Mouse (Mus musculus): Measurements from ENCODE around the gene Rbfox2. TPM values are rescaled to one million over a fixed set of nuclear protein-coding genes. Genes with fewer than 3 reads are reported as not detected.

Gene Rbfox2
- polyA plus RNA-seq, 1 experiment from 2014 or later, result 0.27 TPM

GRCm38 (mm10) chr15:77216704-77217103 is 90.1 kb downstream of the Rbfox2 start:
- H3K27ac ChIP-seq, result no peak overlapping the region
- 92% methylated on average over 6 of the region's 6 CpGs for WGBS (ENCODE audit: missing documents)

GRCm38 (mm10) chr15:77215178-77215800 is 91.5 kb downstream of the Rbfox2 start:
- Histone ChIP-seq H3K79me2 (ENCODE audit: inconsistent target) (no peaks in the 10 kb centered on the region), H3K27ac (no peak overlapping the region), H3K36me3 (ENCODE audit: inconsistent target) (no peaks in the 10 kb centered on the region), H3K4me3 (ENCODE audit: inconsistent target) (no peak overlapping the region)
- WGBS (ENCODE audit: missing documents), result 66% methylated on average over 4 of the region's 5 CpGs

More at GRCm38 (mm10) chr15:77216704-77217103, 90.1 kb downstream of the Rbfox2 start:
- Histone ChIP-seq H3K4me3 (ENCODE audit: inconsistent target) (no peak overlapping the region), H3K79me2 (ENCODE audit: inconsistent target) (no peaks in the 10 kb centered on the region), H3K36me3 (ENCODE audit: inconsistent target) (no peaks in the 10 kb centered on the region)

GRCm38 (mm10) chr15:77214410-77215107 is 92.2 kb downstream of the Rbfox2 start:
- H3K4me3 ChIP-seq (ENCODE audit: inconsistent target), result no peak overlapping the region
- WGBS (ENCODE audit: missing documents), result 96% methylated on average over 8 of the region's 8 CpGs
- no peak overlapping the region for H3K27ac ChIP-seq
- H3K36me3 ChIP-seq (ENCODE audit: inconsistent target), result no peaks in the 10 kb centered on the region
- no peaks in the 10 kb centered on the region for H3K79me2 ChIP-seq (ENCODE audit: inconsistent target)

GRCm38 (mm10) chr15:77213829-77214228 is 93.0 kb downstream of the Rbfox2 start:
- 89% methylated on average over 5 of the region's 5 CpGs for WGBS (ENCODE audit: missing documents)
- Histone ChIP-seq H3K27ac (no peak overlapping the region), H3K79me2 (ENCODE audit: inconsistent target) (no peaks in the 10 kb centered on the region), H3K4me3 (ENCODE audit: inconsistent target) (no peak overlapping the region), H3K36me3 (ENCODE audit: inconsistent target) (no peaks in the 10 kb centered on the region)

- Histone ChIP-seq H3K4me3 (ENCODE audit: inconsistent target) (no peak overlapping the region), H3K27ac (no peak overlapping the region), H3K36me3 (ENCODE audit: inconsistent target) (no peaks in the 10 kb centered on the region), H3K79me2 (ENCODE audit: inconsistent target) (no peaks in the 10 kb centered on the region)
- WGBS (ENCODE audit: missing documents), result 94% methylated on average over 7 of the region's 7 CpGs
These were observed 94.0 kb downstream of the Rbfox2 start for GRCm38 (mm10) chr15:77212818-77213217.

- Histone ChIP-seq H3K79me2 (ENCODE audit: inconsistent target) (no peaks in the 10 kb centered on the region), H3K36me3 (ENCODE audit: inconsistent target) (no peaks in the 10 kb centered on the region)
These were observed 94.5 kb downstream of the Rbfox2 start for GRCm38 (mm10) chr15:77212217-77212757.

GRCm38 (mm10) chr15:77206996-77207395 is 99.8 kb downstream of the Rbfox2 start:
- Histone ChIP-seq H3K27ac (no peak overlapping the region), H3K4me3 (ENCODE audit: inconsistent target) (no peak overlapping the region), H3K36me3 (ENCODE audit: inconsistent target) (no peaks in the 10 kb centered on the region), H3K79me2 (ENCODE audit: inconsistent target) (no peaks in the 10 kb centered on the region)
- 74% methylated on average over 5 of the region's 5 CpGs for WGBS (ENCODE audit: missing documents)

More at GRCm38 (mm10) chr15:77212217-77212757, 94.5 kb downstream of the Rbfox2 start:
- 66% methylated on average over 4 of the region's 4 CpGs for WGBS (ENCODE audit: missing documents)
- no peak overlapping the region for H3K4me3 ChIP-seq (ENCODE audit: inconsistent target)
- no peak overlapping the region for H3K27ac ChIP-seq

GRCm38 (mm10) chr15:77204951-77205350 is 101.9 kb downstream of the Rbfox2 start:
- no peaks in the 10 kb centered on the region for H3K36me3 ChIP-seq (ENCODE audit: inconsistent target)
- H3K27ac ChIP-seq, result no peak overlapping the region
- WGBS (ENCODE audit: missing documents), result 93% methylated on average over 7 of the region's 7 CpGs
- no peaks in the 10 kb centered on the region for H3K79me2 ChIP-seq (ENCODE audit: inconsistent target)
- H3K4me3 ChIP-seq (ENCODE audit: inconsistent target), result no peak overlapping the region

- Histone ChIP-seq H3K4me3 (ENCODE audit: inconsistent target) (no peak overlapping the region), H3K79me2 (ENCODE audit: inconsistent target) (no peaks in the 10 kb centered on the region)
These were observed 103.4 kb downstream of the Rbfox2 start for GRCm38 (mm10) chr15:77203255-77203981.

GRCm38 (mm10) chr15:77202881-77203254 is 103.9 kb downstream of the Rbfox2 start:
- H3K27ac ChIP-seq, result no peak overlapping the region

More at GRCm38 (mm10) chr15:77203255-77203981, 103.4 kb downstream of the Rbfox2 start:
- 91% methylated on average over 14 of the region's 14 CpGs for WGBS (ENCODE audit: missing documents)
- no peak overlapping the region for H3K27ac ChIP-seq
- no peaks in the 10 kb centered on the region for H3K36me3 ChIP-seq (ENCODE audit: inconsistent target)

GRCm38 (mm10) chr15:77202223-77202622 is 104.6 kb downstream of the Rbfox2 start:
- Histone ChIP-seq H3K4me3 (ENCODE audit: inconsistent target) (no peak overlapping the region), H3K27ac (no peak overlapping the region), H3K79me2 (ENCODE audit: inconsistent target) (no peaks in the 10 kb centered on the region), H3K36me3 (ENCODE audit: inconsistent target) (no peaks in the 10 kb centered on the region)
- 91% methylated on average over 2 of the region's 2 CpGs for WGBS (ENCODE audit: missing documents)

More at GRCm38 (mm10) chr15:77202881-77203254, 103.9 kb downstream of the Rbfox2 start:
- Histone ChIP-seq H3K36me3 (ENCODE audit: inconsistent target) (no peaks in the 10 kb centered on the region), H3K4me3 (ENCODE audit: inconsistent target) (no peak overlapping the region), H3K79me2 (ENCODE audit: inconsistent target) (no peaks in the 10 kb centered on the region)
- WGBS (ENCODE audit: missing documents), result 96% methylated on average over 3 of the region's 3 CpGs

- Histone ChIP-seq H3K27ac (no peak overlapping the region), H3K36me3 (ENCODE audit: inconsistent target) (no peaks in the 10 kb centered on the region), H3K4me3 (ENCODE audit: inconsistent target) (no peak overlapping the region), H3K79me2 (ENCODE audit: inconsistent target) (no peaks in the 10 kb centered on the region)
- WGBS (ENCODE audit: missing documents), result 75% methylated on average over 5 of the region's 5 CpGs
These were observed 110.0 kb downstream of the Rbfox2 start for GRCm38 (mm10) chr15:77196827-77197226.

- Histone ChIP-seq H3K36me3 (ENCODE audit: inconsistent target) (no peaks in the 10 kb centered on the region), H3K4me3 (ENCODE audit: inconsistent target) (no peak overlapping the region), H3K27ac (no peak overlapping the region), H3K79me2 (ENCODE audit: inconsistent target) (no peaks in the 10 kb centered on the region)
- 93% methylated on average over 2 of the region's 2 CpGs for whole genome bisulfite sequencing (ENCODE audit: missing documents)
These were observed 110.8 kb downstream of the Rbfox2 start for GRCm38 (mm10) chr15:77196001-77196400.

GRCm38 (mm10) chr15:77192154-77192935 is 114.5 kb downstream of the Rbfox2 start:
- Histone ChIP-seq H3K4me3 (ENCODE audit: inconsistent target) (no peak overlapping the region), H3K79me2 (ENCODE audit: inconsistent target) (no peaks in the 10 kb centered on the region)
- WGBS (ENCODE audit: missing documents), result 85% methylated on average over 14 of the region's 14 CpGs

More at GRCm38 (mm10) chr15:77192154-77192935, 114.5 kb downstream of the Rbfox2 start:
- Histone ChIP-seq H3K36me3 (ENCODE audit: inconsistent target) (no peaks in the 10 kb centered on the region), H3K27ac (no peak overlapping the region)

Measured in macrophage (primary cell).